Mouse (Mus musculus): ENCODE measurements around the gene Il2rg. TPM values are rescaled to one million over a fixed set of nuclear protein-coding genes. Genes with fewer than 3 reads are reported as not detected.

Il2rg gene
- polyA plus RNA-seq (2014; fragmentation: Nextera tagmentation; extraction: Ambion mirVana), result 16.9 and 19.8 TPM in 2 replicates

GRCm38 (mm10) chrX:101268025-101268754 is at the start of gene Il2rg:
Il2rg (minus strand) TSS chrX:101268255.
- Histone ChIP-seq H3K9ac (ENCODE audit: low read depth, low read length) (0 out of 2 replicates have a peak within 1 kb of the TSS, but pooled peaks have one; percentile 22), H3K4me2 (peak within 1 kb of the TSS; percentile 46), H3K27me3 (replicated peaks; ENCODE audit: control insufficient read depth, insufficient read depth, low read length) (no peaks in the 10 kb centered on the region; the same call in none of the 2 replicates), H3K36me3 (ENCODE audit: control insufficient read depth, insufficient read depth, low read length) (no peaks in the 10 kb centered on the region), H3K9me3 (ENCODE audit: control insufficient read depth, low read length) (no peaks in the 10 kb centered on the region), H3K4me3 (ENCODE audit: low read depth, low read length) (peak within 1 kb of the TSS; percentile 28; the same call in 1 of the 2 replicates), H3K4me1 (replicated peaks; ENCODE audit: control insufficient read depth, insufficient read depth, low read length) (no peaks in the 10 kb centered on the region; the same call in 1 of the 2 replicates), H3K27ac (ENCODE audit: low read depth, low read length) (no peak within 1 kb of the TSS)
- ATAC-seq (replicated peaks; ENCODE audit: low FRiP score) (peak; percentile 54; the same call in 1 of the 2 replicates), DNase-seq (ENCODE audit: low spot score) (no peak)
- WGBS, result 38% methylated on average over 5 of the region's 5 CpGs

GRCm38 (mm10) chrX:101313625-101314359 is 45.7 kb upstream of the Il2rg start:
- Histone ChIP-seq H3K9me3 (ENCODE audit: control insufficient read depth, low read length) (no peaks in the 10 kb centered on the region), H3K27ac (ENCODE audit: low read depth, low read length) (no peak overlapping the region), H3K4me2 (no peak overlapping the region), H3K27me3 (replicated peaks; ENCODE audit: control insufficient read depth, insufficient read depth, low read length) (peaks cover 6% of the 10 kb centered on the region), H3K9ac (ENCODE audit: low read depth, low read length) (no peak overlapping the region), H3K36me3 (ENCODE audit: control insufficient read depth, insufficient read depth, low read length) (no peaks in the 10 kb centered on the region), H3K4me1 (replicated peaks; ENCODE audit: control insufficient read depth, insufficient read depth, low read length) (no peaks in the 10 kb centered on the region; the same call in 1 of the 2 replicates), H3K4me3 (ENCODE audit: low read depth, low read length) (no peak overlapping the region)
- 40% methylated on average over 6 of the region's 6 CpGs for WGBS
- DNase-seq (ENCODE audit: low spot score), result no peak
- ATAC-seq (replicated peaks; ENCODE audit: low FRiP score), result no peak

DNA sequence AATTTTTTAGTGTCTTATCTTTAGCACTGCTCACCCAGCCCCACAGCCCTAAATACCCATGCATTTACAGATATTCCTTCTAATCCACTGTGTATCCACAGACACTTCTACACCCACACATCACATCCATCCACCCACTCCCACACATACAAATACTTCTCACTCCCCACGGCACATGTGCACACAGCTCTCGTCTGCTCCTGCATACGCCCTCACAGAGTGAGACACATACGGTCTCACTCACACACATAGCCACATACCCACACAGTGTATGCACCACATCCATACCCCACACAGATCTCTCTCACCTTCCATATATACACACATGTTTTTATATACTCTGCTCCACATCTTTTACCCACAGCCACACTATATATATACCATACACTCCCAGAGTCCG is 41.2 kb upstream of the Il2rg start:
- 86% methylated on average over 5 of the region's 5 CpGs for WGBS

GRCm38 (mm10) chrX:101304646-101305045 is 36.6 kb upstream of the Il2rg start:
- Histone ChIP-seq H3K27me3 (replicated peaks; ENCODE audit: control insufficient read depth, insufficient read depth, low read length) (peaks cover 46% of the 10 kb centered on the region), H3K4me2 (no peak overlapping the region)
- ATAC-seq (replicated peaks; ENCODE audit: low FRiP score), result no peak

More for the DNA sequence above, 41.2 kb upstream of the Il2rg start:
- Histone ChIP-seq H3K36me3 (ENCODE audit: control insufficient read depth, insufficient read depth, low read length) (no peaks in the 10 kb centered on the region), H3K4me1 (replicated peaks; ENCODE audit: control insufficient read depth, insufficient read depth, low read length) (no peaks in the 10 kb centered on the region), H3K9ac (ENCODE audit: low read depth, low read length) (no peak overlapping the region), H3K27ac (ENCODE audit: low read depth, low read length) (no peak overlapping the region), H3K27me3 (replicated peaks; ENCODE audit: control insufficient read depth, insufficient read depth, low read length) (peaks cover 30% of the 10 kb centered on the region), H3K4me3 (ENCODE audit: low read depth, low read length) (no peak overlapping the region), H3K4me2 (no peak overlapping the region), H3K9me3 (ENCODE audit: control insufficient read depth, low read length) (no peaks in the 10 kb centered on the region)
- DNase-seq (ENCODE audit: low spot score) (no peak), ATAC-seq (replicated peaks; ENCODE audit: low FRiP score) (no peak)

DNA sequence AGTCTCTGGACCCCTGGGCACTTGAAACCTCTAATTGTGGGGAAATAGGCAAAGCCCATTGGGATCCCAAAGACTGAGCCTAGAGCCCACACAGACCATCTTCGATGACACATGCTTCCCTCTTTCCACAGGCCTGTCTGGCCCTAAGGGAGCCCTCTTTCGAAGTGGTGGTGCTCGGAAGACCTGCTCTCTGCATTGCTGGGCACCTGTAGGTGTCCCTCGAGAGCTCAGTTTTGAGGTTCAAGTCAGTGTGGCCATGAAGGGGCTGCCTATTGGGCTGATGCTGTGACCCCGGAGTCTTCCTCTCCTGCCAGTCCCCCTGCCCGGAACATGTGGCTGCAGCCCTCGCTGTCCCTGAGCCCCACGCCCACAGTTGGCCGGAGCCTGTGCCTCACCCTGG is 33.6 kb upstream of the Il2rg start:
- no peaks in the 10 kb centered on the region for H3K9me3 ChIP-seq (ENCODE audit: control insufficient read depth, low read length)
- no peak overlapping the region for H3K4me3 ChIP-seq (ENCODE audit: low read depth, low read length)
- no peak overlapping the region for H3K9ac ChIP-seq (ENCODE audit: low read depth, low read length)
- ATAC-seq (replicated peaks; ENCODE audit: low FRiP score), result no peak
- no peaks in the 10 kb centered on the region for H3K36me3 ChIP-seq (ENCODE audit: control insufficient read depth, insufficient read depth, low read length)
- H3K4me1 ChIP-seq (replicated peaks; ENCODE audit: control insufficient read depth, insufficient read depth, low read length), result no peaks in the 10 kb centered on the region
- DNase-seq (ENCODE audit: low spot score), result no peak
- peaks cover 28% of the 10 kb centered on the region for H3K27me3 ChIP-seq (replicated peaks; ENCODE audit: control insufficient read depth, insufficient read depth, low read length)
- 75% methylated on average over 9 of the region's 9 CpGs for WGBS
- no peak overlapping the region for H3K4me2 ChIP-seq
- H3K27ac ChIP-seq (ENCODE audit: low read depth, low read length), result no peak overlapping the region

More at GRCm38 (mm10) chrX:101304646-101305045, 36.6 kb upstream of the Il2rg start:
- H3K4me1 ChIP-seq (replicated peaks; ENCODE audit: control insufficient read depth, insufficient read depth, low read length), result no peaks in the 10 kb centered on the region
- H3K9me3 ChIP-seq (ENCODE audit: control insufficient read depth, low read length), result no peaks in the 10 kb centered on the region
- H3K27ac ChIP-seq (ENCODE audit: low read depth, low read length), result no peak overlapping the region
- WGBS, result 51% methylated on average over 2 of the region's 2 CpGs
- no peak overlapping the region for H3K4me3 ChIP-seq (ENCODE audit: low read depth, low read length)
- no peak for DNase-seq (ENCODE audit: low spot score)
- H3K36me3 ChIP-seq (ENCODE audit: control insufficient read depth, insufficient read depth, low read length), result no peaks in the 10 kb centered on the region
- no peak overlapping the region for H3K9ac ChIP-seq (ENCODE audit: low read depth, low read length)

- H3K4me3 ChIP-seq (ENCODE audit: low read depth, low read length), result no peak overlapping the region
- DNase-seq (ENCODE audit: low spot score) (no peak), ATAC-seq (replicated peaks; ENCODE audit: low FRiP score) (no peak)
- H3K4me1 ChIP-seq (replicated peaks; ENCODE audit: control insufficient read depth, insufficient read depth, low read length), result no peaks in the 10 kb centered on the region
- peaks cover 27% of the 10 kb centered on the region for H3K27me3 ChIP-seq (replicated peaks; ENCODE audit: control insufficient read depth, insufficient read depth, low read length)
- H3K36me3 ChIP-seq (ENCODE audit: control insufficient read depth, insufficient read depth, low read length), result 0 out of 2 replicates have a peak, but pooled peaks cover 3% of the 10 kb centered on the region
- H3K27ac ChIP-seq (ENCODE audit: low read depth, low read length), result no peak overlapping the region
- H3K4me2 ChIP-seq, result peak overlapping the region; percentile 31
- WGBS, result 51% methylated on average over 13 of the region's 13 CpGs
- H3K9me3 ChIP-seq (ENCODE audit: control insufficient read depth, low read length), result no peaks in the 10 kb centered on the region
- H3K9ac ChIP-seq (ENCODE audit: low read depth, low read length), result no peak overlapping the region
These were observed 32.5 kb upstream of the Il2rg start for GRCm38 (mm10) chrX:101300427-101301030.

DNA sequence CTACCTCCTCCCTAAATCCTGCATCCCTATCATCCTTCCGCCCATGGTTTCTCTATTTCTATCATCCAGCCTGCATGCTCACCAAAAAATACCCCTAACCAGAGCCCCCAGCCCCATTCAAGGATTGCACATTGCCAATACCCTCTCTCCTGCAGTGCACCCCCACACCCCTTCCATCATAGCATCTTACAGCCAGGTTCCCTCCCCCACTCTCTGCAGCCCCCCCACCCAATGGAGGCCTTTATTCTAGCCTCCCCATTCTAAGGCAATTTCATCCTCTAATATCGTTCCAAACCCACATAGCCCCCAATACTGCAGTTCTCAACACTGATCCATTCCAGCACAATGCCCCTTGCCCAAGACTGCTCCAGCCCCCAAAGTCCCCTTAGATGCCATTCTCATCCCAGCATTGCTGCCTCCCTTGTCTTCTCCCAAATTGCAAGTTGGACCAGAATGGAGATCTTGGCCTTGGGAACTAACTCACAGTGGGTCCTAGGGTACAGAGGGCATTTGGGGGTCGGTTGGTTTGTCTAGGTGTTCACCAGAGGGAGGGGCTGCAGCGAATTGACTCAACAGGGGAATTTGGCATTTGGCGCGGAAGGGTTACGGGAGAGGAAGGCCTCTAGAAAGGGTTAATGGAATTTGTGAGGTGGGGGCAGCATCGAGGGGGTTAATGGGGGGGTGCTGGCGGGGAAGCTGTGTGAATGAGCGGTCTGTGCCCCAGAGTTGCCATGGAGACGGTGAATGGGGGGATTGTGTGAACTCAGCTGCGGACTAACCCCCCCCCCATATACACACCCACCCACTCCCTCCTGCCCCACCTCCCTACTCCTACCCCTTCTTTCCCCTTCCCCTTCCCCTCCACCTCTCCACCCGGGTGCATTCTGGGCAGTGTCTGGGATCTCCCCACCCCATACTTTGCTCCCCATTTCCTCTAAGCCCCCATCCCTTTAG is 31.7 kb upstream of the Il2rg start:
- Histone ChIP-seq H3K36me3 (ENCODE audit: control insufficient read depth, insufficient read depth, low read length) (0 out of 2 replicates have a peak, but pooled peaks cover 3% of the 10 kb centered on the region), H3K4me1 (replicated peaks; ENCODE audit: control insufficient read depth, insufficient read depth, low read length) (no peaks in the 10 kb centered on the region), H3K27me3 (replicated peaks; ENCODE audit: control insufficient read depth, insufficient read depth, low read length) (peaks cover 27% of the 10 kb centered on the region), H3K4me2 (peak overlapping the region; percentile 46), H3K4me3 (ENCODE audit: low read depth, low read length) (peak overlapping the region; percentile 12), H3K9me3 (ENCODE audit: control insufficient read depth, low read length) (no peaks in the 10 kb centered on the region), H3K27ac (ENCODE audit: low read depth, low read length) (no peak overlapping the region), H3K9ac (ENCODE audit: low read depth, low read length) (no peak overlapping the region)
- no peak for ATAC-seq (replicated peaks; ENCODE audit: low FRiP score)
- no peak for DNase-seq (ENCODE audit: low spot score)
- 29% methylated on average over 13 of the region's 13 CpGs for WGBS

- H3K27me3 ChIP-seq (replicated peaks; ENCODE audit: control insufficient read depth, insufficient read depth, low read length), result peaks cover 22% of the 10 kb centered on the region
- no peaks in the 10 kb centered on the region for H3K4me1 ChIP-seq (replicated peaks; ENCODE audit: control insufficient read depth, insufficient read depth, low read length)
- ATAC-seq (replicated peaks; ENCODE audit: low FRiP score) (no peak; the same call in 1 of the 2 replicates), DNase-seq (ENCODE audit: low spot score) (no peak)
- WGBS, result 24% methylated on average over 19 of the region's 24 CpGs
- H3K27ac ChIP-seq (ENCODE audit: low read depth, low read length), result no peak within 1 kb of the TSS
- H3K9ac ChIP-seq (ENCODE audit: low read depth, low read length), result no peak within 1 kb of the TSS
- peak within 1 kb of the TSS; percentile 12 for H3K4me3 ChIP-seq (ENCODE audit: low read depth, low read length)
- H3K9me3 ChIP-seq (ENCODE audit: control insufficient read depth, low read length), result no peaks in the 10 kb centered on the region
- H3K36me3 ChIP-seq (ENCODE audit: control insufficient read depth, insufficient read depth, low read length), result peaks cover 5% of the 10 kb centered on the region
- peak within 1 kb of the TSS; percentile 46 for H3K4me2 ChIP-seq
These were observed 31.0 kb upstream of the Il2rg start, which contains the start of gene Nlgn3 for GRCm38 (mm10) chrX:101299055-101299454. Nlgn3 (plus strand) TSS chrX:101299168.
